In genomic region chr11:88151379-88152155, GRCm38 (mm10) we compare ENCODE assay signal across 8 mouse cellular contexts. TPM values are rescaled to one million over a fixed set of nuclear protein-coding genes. Genes with fewer than 3 reads are reported as not detected.
DNase-seq lines count a peak whose midpoint lies in the region; ATAC-seq lines count a peak whose summit lies in the region.

No protein-coding gene starts in this region.

- DNase-seq in liver, embryonic 11.5 days (ENCODE audit: low spot score), result no peak
- peak; percentile 92 for DNase-seq in kidney, adult 9 months
- DNase-seq in thymus, postnatal 0 days (ENCODE audit: low spot score), result no peak
- no peak for DNase-seq in ovary, postnatal 14 days (ENCODE audit: low spot score)
- DNase-seq in gastrocnemius, adult 18-20 months (ENCODE audit: low spot score), result no peak

- no peaks in the 10 kb centered on the region for H3K79me2 ChIP-seq in macrophage (ENCODE audit: inconsistent target)

- 0 out of 2 replicates have a peak overlapping the region, but pooled peaks have one; percentile 38 for H3K27ac ChIP-seq in liver, embryonic 11.5 days (ENCODE audit: low read depth, low read length)
- no peak overlapping the region for H3K27ac ChIP-seq in liver, embryonic 12.5 days
- H3K27ac ChIP-seq in forebrain, embryonic 16.5 days (ENCODE audit: low read length), result 0 out of 2 replicates have a peak overlapping the region, but pooled peaks have one; percentile 15
- peak overlapping the region; percentile 51 for H3K27ac ChIP-seq in macrophage

- H3K4me3 ChIP-seq in liver, embryonic 11.5 days (ENCODE audit: low read depth, low read length), result no peak overlapping the region
- H3K4me3 ChIP-seq in liver, embryonic 12.5 days, result no peak overlapping the region
- H3K4me3 ChIP-seq in forebrain, embryonic 16.5 days (replicated peaks; ENCODE audit: low read length), result no peak overlapping the region
- H3K4me3 ChIP-seq in macrophage (ENCODE audit: inconsistent target), result no peak overlapping the region

- H3K36me3 ChIP-seq in liver, embryonic 11.5 days (ENCODE audit: control insufficient read depth, insufficient read depth, low read length), result no peaks in the 10 kb centered on the region
- H3K36me3 ChIP-seq in liver, embryonic 12.5 days, result no peaks in the 10 kb centered on the region
- H3K36me3 ChIP-seq in forebrain, embryonic 16.5 days (ENCODE audit: control insufficient read depth, insufficient read depth), result no peaks in the 10 kb centered on the region
- no peaks in the 10 kb centered on the region for H3K36me3 ChIP-seq in macrophage (ENCODE audit: inconsistent target)

- H3K9ac ChIP-seq in liver, embryonic 11.5 days (ENCODE audit: low read depth, low read length), result no peak overlapping the region
- no peak overlapping the region for H3K9ac ChIP-seq in liver, embryonic 12.5 days
- no peak overlapping the region for H3K9ac ChIP-seq in forebrain, embryonic 16.5 days (replicated peaks; ENCODE audit: low read depth, low read length)

- no peak for ATAC-seq in liver, embryonic 11.5 days (replicated peaks; ENCODE audit: low FRiP score)
- no peak for ATAC-seq in liver, embryonic 12.5 days
- peak; percentile 22; the same call in 1 of the 2 replicates for ATAC-seq in forebrain, embryonic 16.5 days

- H3K4me2 ChIP-seq in liver, embryonic 11.5 days, result no peak overlapping the region
- no peak overlapping the region for H3K4me2 ChIP-seq in liver, embryonic 12.5 days
- no peak overlapping the region for H3K4me2 ChIP-seq in forebrain, embryonic 16.5 days (ENCODE audit: low read length)

- peaks cover 55% of the 10 kb centered on the region for H3K4me1 ChIP-seq in liver, embryonic 11.5 days (replicated peaks; ENCODE audit: control insufficient read depth, insufficient read depth, low read length)
- H3K4me1 ChIP-seq in liver, embryonic 12.5 days, result peaks cover 46% of the 10 kb centered on the region
- H3K4me1 ChIP-seq in forebrain, embryonic 16.5 days (replicated peaks; ENCODE audit: control insufficient read depth, insufficient read depth, low read length), result peaks cover 20% of the 10 kb centered on the region

- H3K9me3 ChIP-seq in liver, embryonic 11.5 days (ENCODE audit: control insufficient read depth, low read length), result no peaks in the 10 kb centered on the region
- no peaks in the 10 kb centered on the region for H3K9me3 ChIP-seq in liver, embryonic 12.5 days (replicated peaks)
- no peaks in the 10 kb centered on the region for H3K9me3 ChIP-seq in forebrain, embryonic 16.5 days (ENCODE audit: control insufficient read depth, low read length)

- H3K27me3 ChIP-seq in liver, embryonic 11.5 days (replicated peaks; ENCODE audit: control insufficient read depth, insufficient read depth, low read length), result no peaks in the 10 kb centered on the region
- peaks cover 15% of the 10 kb centered on the region for H3K27me3 ChIP-seq in liver, embryonic 12.5 days (replicated peaks)
- no peaks in the 10 kb centered on the region for H3K27me3 ChIP-seq in forebrain, embryonic 16.5 days (replicated peaks; ENCODE audit: control insufficient read depth, insufficient read depth, low read length)

- WGBS in liver, embryonic 11.5 days, result 52% methylated on average over 7 of the region's 7 CpGs
- 50% methylated on average over 7 of the region's 7 CpGs for WGBS in liver, embryonic 12.5 days (ENCODE audit: insufficient replicate concordance)
- WGBS in forebrain, embryonic 16.5 days, result 27% methylated on average over 7 of the region's 7 CpGs
- 33% methylated on average over 7 of the region's 7 CpGs for WGBS in macrophage (ENCODE audit: missing documents)

RNA-seq across cellular contexts. Expression of gene Mrps23, which starts 52.6 kb away (rescaled TPM):
- 73.7 and 79.5 TPM in 2 replicates for polyA plus RNA-seq in liver, embryonic 11.5 days (2014; fragmentation: Nextera tagmentation; extraction: Ambion mirVana)
- polyA plus RNA-seq in liver, embryonic 12.5 days (2016; fragmentation: Nextera tagmentation; extraction: Ambion mirVana), result 47.0 and 47.6 TPM in 2 replicates
- 64.9 and 68.8 TPM in 2 replicates for polyA plus RNA-seq in forebrain, embryonic 16.5 days (2015; fragmentation: Nextera tagmentation; extraction: Ambion mirVana)
- total RNA-seq in macrophage (2018; cell fraction: chromatin; rRNA removed), result 10 to 100 TPM in 6 of 26 experiments, 1 to 10 TPM in 19, under 1 TPM in 1; 0.94 to 26.1 (median 6.9) TPM
- total RNA-seq in macrophage (2018; cell fraction: cytosol; rRNA removed), result 10 to 100 TPM; 27.0 to 57.5 (median 42.0) TPM
- 10 to 100 TPM in 16 of 26 experiments, 1 to 10 TPM in 10; 5.0 to 27.1 (median 11.5) TPM for total RNA-seq in macrophage (2018; cell fraction: nucleus; rRNA removed)
- polyA plus RNA-seq in macrophage (2018), result 52.7 to 85.2 TPM (median 53.4 TPM) in 3 replicates
- 90.0 and 95.0 TPM in 2 replicates for polyA plus RNA-seq in thymus, postnatal 0 days (2015; fragmentation: Nextera tagmentation; extraction: Ambion mirVana)
- 100 to 1,000 TPM; 147 to 169 TPM for total RNA-seq in gastrocnemius, adult 18-20 months (2021)

RNA-seq across cellular contexts. Expression of gene Cuedc1, which starts 53.7 kb away (rescaled TPM):
- 5.3 and 6.9 TPM in 2 replicates for polyA plus RNA-seq in liver, embryonic 11.5 days (2014; fragmentation: Nextera tagmentation; extraction: Ambion mirVana)
- polyA plus RNA-seq in liver, embryonic 12.5 days (2016; fragmentation: Nextera tagmentation; extraction: Ambion mirVana), result 3.4 and 4.6 TPM in 2 replicates
- 36.0 and 40.3 TPM in 2 replicates for polyA plus RNA-seq in forebrain, embryonic 16.5 days (2015; fragmentation: Nextera tagmentation; extraction: Ambion mirVana)
- 10 to 100 TPM in 17 of 26 experiments, 1 to 10 TPM in 9; 3.5 to 73.4 (median 15.4) TPM for total RNA-seq in macrophage (2018; cell fraction: chromatin; rRNA removed)
- 1 to 10 TPM in 22 of 26 experiments, under 1 TPM in 4; 0.48 to 4.6 (median 1.9) TPM for total RNA-seq in macrophage (2018; cell fraction: cytosol; rRNA removed)
- 10 to 100 TPM in 6 of 26 experiments, 1 to 10 TPM in 20; 1.5 to 26.6 (median 5.2) TPM for total RNA-seq in macrophage (2018; cell fraction: nucleus; rRNA removed)
- polyA plus RNA-seq in macrophage (2018), result 0.95 to 2.5 TPM (median 2.2 TPM) in 3 replicates
- 10.7 and 11.4 TPM in 2 replicates for polyA plus RNA-seq in thymus, postnatal 0 days (2015; fragmentation: Nextera tagmentation; extraction: Ambion mirVana)
- 100 to 1,000 TPM in 1 of 2 experiments, 10 to 100 TPM in 1; 95.6 to 121 TPM for total RNA-seq in gastrocnemius, adult 18-20 months (2021)
